8 mouse cellular contexts compared by ENCODE assay signal in the genomic region with DNA sequence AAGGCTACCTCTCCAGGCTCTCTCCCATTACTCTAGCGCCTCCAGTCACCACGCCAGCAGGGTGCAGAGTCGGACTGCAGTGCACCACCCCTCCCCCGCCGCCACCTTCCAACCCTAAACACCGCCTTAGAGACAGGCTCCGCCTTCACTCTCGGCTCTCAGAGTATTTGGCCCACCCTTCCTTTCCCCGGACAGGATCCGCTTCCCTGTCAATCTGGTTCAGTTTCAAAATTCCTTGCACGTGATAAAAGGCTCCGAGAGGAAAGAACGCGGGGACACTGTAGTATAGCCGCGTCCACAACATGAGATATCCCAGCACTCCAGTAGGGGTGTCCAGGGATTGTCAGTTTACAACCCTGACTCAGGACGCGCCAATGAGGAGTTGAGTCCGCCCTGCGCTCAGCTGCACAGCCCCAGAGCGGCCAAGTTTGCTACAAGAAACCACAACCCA. TPM values are rescaled to one million over a fixed set of nuclear protein-coding genes. Genes with fewer than 3 reads are reported as not detected.
DNase-seq lines count a peak whose midpoint lies in the region; ATAC-seq and TF ChIP-seq lines count a peak whose summit lies in the region.

No protein-coding gene starts in this region.

- DNase-seq in adrenal gland, postnatal 25 days: peak; percentile 90
- peak; percentile 48 to 93 for DNase-seq in left cerebral cortex, postnatal 10 days (ENCODE audit: extremely low spot score in 1 of 2, low spot score in 2 of 2)
- DNase-seq in right cerebral cortex, postnatal 25 days: peak; percentile 56

- H3K4me2 ChIP-seq in embryonic facial prominence, embryonic 12.5 days (replicated peaks): peak overlapping the region; percentile 89
- peak overlapping the region; percentile 72 for H3K4me2 ChIP-seq in intestine, postnatal 0 days (replicated peaks; ENCODE audit: low read depth)

- intact Hi-C loops in left cerebral cortex, postnatal 10 days (cut with DNase I): loop anchor here (5.0 to 10.0 kb wide), 2 partner anchors 157 to 501 kb away; no protein-coding TSS in a partner anchor

- peak; percentile 73 for TF ChIP-seq CTCF in intestine, postnatal 0 days (IDR thresholded peaks at IDR 0.05; ENCODE audit: low read depth)

- peak overlapping the region; percentile 55 for H3K4me3 ChIP-seq in embryonic facial prominence, embryonic 12.5 days
- peak overlapping the region; percentile 66 for H3K4me3 ChIP-seq in intestine, postnatal 0 days (ENCODE audit: low read depth, low read length)

- peaks cover 17% of the 10 kb centered on the region; the same call in 1 of the 2 replicates for H3K27me3 ChIP-seq in embryonic facial prominence, embryonic 12.5 days
- H3K27me3 ChIP-seq in intestine, postnatal 0 days (replicated peaks; ENCODE audit: control insufficient read depth, insufficient read depth, low read length): peaks cover 33% of the 10 kb centered on the region

- WGBS in embryonic facial prominence, embryonic 12.5 days: under 1% methylated on average over 21 of the region's 21 CpGs
- WGBS in intestine, postnatal 0 days: 1% methylated on average over 21 of the region's 21 CpGs

- ATAC-seq in embryonic facial prominence, embryonic 12.5 days (ENCODE audit: insufficient number of reproducible peaks, insufficient read depth, low FRiP score, low TSS enrichment): peak; percentile 83
- ATAC-seq in granulocyte monocyte progenitor cell, adult 5-6 weeks (replicated peaks; ENCODE audit: poor library complexity, severe bottlenecking): peak; percentile 84
- peak; percentile 82 for ATAC-seq in intestine, postnatal 0 days
- peak; percentile 52 for ATAC-seq in megakaryocyte, adult 5-6 weeks (ENCODE audit: poor library complexity, severe bottlenecking)
- no peak for ATAC-seq in activated CD4-positive, CD25-positive, alpha-beta regulatory T cell, adult 4 months

- H3K27ac ChIP-seq in embryonic facial prominence, embryonic 12.5 days: peak overlapping the region; percentile 52
- H3K27ac ChIP-seq in intestine, postnatal 0 days (ENCODE audit: low read depth, low read length): peak overlapping the region; percentile 58

- H3K4me1 ChIP-seq in embryonic facial prominence, embryonic 12.5 days: peaks cover 7% of the 10 kb centered on the region; the same call in 1 of the 2 replicates
- no peaks in the 10 kb centered on the region for H3K4me1 ChIP-seq in intestine, postnatal 0 days (replicated peaks; ENCODE audit: control insufficient read depth, insufficient read depth, low read length)

- H3K36me3 ChIP-seq in embryonic facial prominence, embryonic 12.5 days: peaks cover 10% of the 10 kb centered on the region; the same call in 1 of the 2 replicates
- H3K36me3 ChIP-seq in intestine, postnatal 0 days (ENCODE audit: control insufficient read depth, insufficient read depth): no peaks in the 10 kb centered on the region

- peak overlapping the region; percentile 68 for H3K9ac ChIP-seq in embryonic facial prominence, embryonic 12.5 days
- peak overlapping the region; percentile 53; the same call in 1 of the 2 replicates for H3K9ac ChIP-seq in intestine, postnatal 0 days (ENCODE audit: low read depth, low read length)

- H3K9me3 ChIP-seq in embryonic facial prominence, embryonic 12.5 days: no peaks in the 10 kb centered on the region
- no peaks in the 10 kb centered on the region for H3K9me3 ChIP-seq in intestine, postnatal 0 days (ENCODE audit: control insufficient read depth)

RNA-seq across cellular contexts. Expression of gene Adamts9, which starts 2.0 kb away (rescaled TPM):
- total RNA-seq in adrenal gland, postnatal 25 days (2021): 26.1 and 31.6 TPM in 2 replicates
- polyA plus RNA-seq in embryonic facial prominence, embryonic 12.5 days (2016; fragmentation: Nextera tagmentation; extraction: Ambion mirVana): 9.3 TPM in 2 replicates
- not detected in 2 replicates for total RNA-seq in granulocyte monocyte progenitor cell, adult 5-6 weeks (2014; fragmentation: Nextera tagmentation)
- total RNA-seq in granulocyte monocyte progenitor cell, adult 5-6 weeks (2017): not detected in 2 replicates
- 2.2 and 3.2 TPM in 2 replicates for polyA plus RNA-seq in intestine, postnatal 0 days (2015; fragmentation: Nextera tagmentation; extraction: Ambion mirVana)
- total RNA-seq in left cerebral cortex, postnatal 10 days (2021): 1 to 10 TPM; 5.7 to 7.9 TPM
- total RNA-seq in megakaryocyte, adult 5-6 weeks (2015): not detected in 2 replicates
- total RNA-seq in megakaryocyte, adult 5-6 weeks (2017): 0.16 and 0.44 TPM in 2 replicates
- polyA plus RNA-seq in activated CD4-positive, CD25-positive, alpha-beta regulatory T cell, adult 4 months (2017; shearing (Covaris generic)): under 1 TPM in 1 of 2 experiments, not detected in 1; 0.24 TPM

Comparison
In these comparisons a context has a peak if more than half of its experiments do, and no peak if none do; other contexts are left out.
1. RNA of gene Adamts9, which starts 2.0 kb away (total RNA-seq): 26.1 to 31.6 TPM in adrenal gland, postnatal 25 days and 5.7 to 7.9 TPM in left cerebral cortex, postnatal 10 days; 0.16 to 0.44 TPM in megakaryocyte, adult 5-6 weeks and not detected in granulocyte monocyte progenitor cell, adult 5-6 weeks; every median in the first group is over 4 times any median in the second.
2. Peak in every context shown above with its lines, with median percentiles within 50 percentile points of each other: DNase-seq.